Mouse (Mus musculus) liver, adult 2 months (tissue): Measurements from ENCODE around the gene Map3k7cl. TPM values are rescaled to one million over a fixed set of nuclear protein-coding genes. Genes with fewer than 3 reads are reported as not detected.

ENCODE experiments used
- DNase-seq: peaks from one replicate; pipeline ENCODE4 v3.0.0-alpha.2; 2011; ENCODE audit warnings: low read depth, low spot score; ENCODE audit errors: extremely low read depth
- H3K27ac ChIP-seq: fragments of 200-500 bp; replicated peaks from 2 replicates; pipeline ENCODE4 v1.5.1; 2012; ENCODE audit warnings: low read depth, mild to moderate bottlenecking, control low read depth, inconsistent platforms, low read length; ENCODE audit not compliant: insufficient read depth
- H3K27me3 ChIP-seq: fragments of 200-500 bp; 2 replicates; pipeline ENCODE4 v1.6.1; 2012; ENCODE audit warnings: mild to moderate bottlenecking, moderate library complexity, low read length, inconsistent platforms; ENCODE audit not compliant: control insufficient read depth, insufficient read depth
- H3K36me3 ChIP-seq: fragments of 200-500 bp; 2 replicates; pipeline ENCODE4 v1.6.1; 2012; ENCODE audit warnings: low read length, inconsistent platforms; ENCODE audit not compliant: control insufficient read depth, insufficient read depth
- H3K4me1 ChIP-seq: fragments of 200-500 bp; 2 replicates; pipeline ENCODE4 v1.6.1; 2011; ENCODE audit warnings: low read length; ENCODE audit not compliant: control insufficient read depth, insufficient read depth
- H3K4me3 ChIP-seq: fragments of 200-500 bp; 2 replicates; pipeline ENCODE4 v1.5.1; 2011; ENCODE audit warnings: low read depth, mild to moderate bottlenecking, control low read depth, low read length, moderate library complexity; ENCODE audit not compliant: insufficient read depth
- H3K79me2 ChIP-seq: fragments of 200-500 bp; 2 replicates; pipeline ENCODE4 v1.6.1; 2012; ENCODE audit warnings: inconsistent platforms, mild to moderate bottlenecking, low read length, moderate library complexity; ENCODE audit not compliant: control insufficient read depth, insufficient read depth
- H3K9ac ChIP-seq: fragments of 200-500 bp; 2 replicates; pipeline ENCODE4 v1.6.1; 2012; ENCODE audit warnings: low read depth, mild to moderate bottlenecking, control low read depth, inconsistent platforms, low read length
- CTCF ChIP-seq: fragments of 200-500 bp; IDR thresholded peaks from 2 replicates; pipeline ENCODE4 v1.5.1; 2011; ENCODE audit warnings: low read depth, low read length, control low read depth
- POLR2A ChIP-seq: fragments of 200-500 bp; IDR thresholded peaks from 2 replicates; pipeline ENCODE4 v1.6.1; 2011; ENCODE audit warnings: low read length, control low read depth; ENCODE audit not compliant: insufficient read depth; ENCODE audit errors: extremely low read depth
- WGBS: fragments of 180-500 bp; shearing (Covaris S2); methylation state at CpG from one replicate; pipeline ENCODE4 v1.1.7; 2018; 5-methylcytosine and 5-hydroxymethylcytosine counted together
- polyA plus RNA-seq: library from polyadenylated mRNA; depleted of rRNA; stranded (reverse); fragments of >200 nt; gene quantifications from 2 replicates; pipeline ENCODE4 v1.2.3, GENCODE M21; 2012
- total RNA-seq: library from RNA; depleted of rRNA; stranded (reverse); fragments of >200 nt; gene quantifications from 2 replicates; pipeline ENCODE4 v1.2.3, GENCODE M21; 2014

Gene Map3k7cl
- total and polyA plus RNA-seq, 2 experiments, result not detected

DNA sequence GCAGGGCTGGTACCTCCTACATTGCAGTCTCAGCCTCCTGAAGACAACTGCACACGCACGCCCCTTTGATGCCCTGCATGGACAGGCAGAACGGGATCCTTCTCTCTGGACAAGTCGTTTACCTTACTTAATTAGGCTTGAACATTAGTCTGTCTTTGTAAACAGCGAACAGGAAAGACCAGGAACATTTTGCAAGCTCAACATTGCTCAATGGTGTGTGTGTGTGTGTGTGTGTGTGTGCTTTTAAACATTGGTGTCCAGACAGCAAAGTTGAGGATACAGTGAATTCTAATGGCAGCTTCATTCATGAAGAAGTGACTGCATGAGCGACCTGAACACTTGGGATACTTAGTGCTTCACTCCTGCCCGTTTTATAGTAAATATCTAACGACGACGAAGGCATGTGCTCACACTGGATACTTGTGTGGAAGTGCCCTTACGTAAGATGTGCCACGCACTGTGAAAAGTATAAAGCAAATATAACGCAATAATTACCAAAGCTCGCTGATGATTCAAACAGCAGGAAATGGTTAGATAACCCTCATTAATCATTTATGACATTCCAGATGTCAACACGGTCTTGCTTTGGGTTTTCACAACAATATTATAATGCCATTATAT, 59.2 kb downstream of the Map3k7cl start:
- H3K4me1 ChIP-seq, result peaks cover 4% of the 10 kb centered on the region; the same call in 1 of the 2 replicates
- H3K36me3 ChIP-seq, result no peaks in the 10 kb centered on the region
- no peaks in the 10 kb centered on the region for H3K27me3 ChIP-seq
- H3K9ac ChIP-seq, result peak overlapping the region; percentile 49
- DNase-seq, result peak; percentile 97
- H3K4me3 ChIP-seq, result peak overlapping the region; percentile 19; the same call in 1 of the 2 replicates
- H3K27ac ChIP-seq, result peak overlapping the region; percentile 80
- TF ChIP-seq POLR2A (no peak), CTCF (no peak)
- 8% methylated on average over 15 of the region's 15 CpGs for WGBS
- H3K79me2 ChIP-seq, result no peaks in the 10 kb centered on the region

DNA sequence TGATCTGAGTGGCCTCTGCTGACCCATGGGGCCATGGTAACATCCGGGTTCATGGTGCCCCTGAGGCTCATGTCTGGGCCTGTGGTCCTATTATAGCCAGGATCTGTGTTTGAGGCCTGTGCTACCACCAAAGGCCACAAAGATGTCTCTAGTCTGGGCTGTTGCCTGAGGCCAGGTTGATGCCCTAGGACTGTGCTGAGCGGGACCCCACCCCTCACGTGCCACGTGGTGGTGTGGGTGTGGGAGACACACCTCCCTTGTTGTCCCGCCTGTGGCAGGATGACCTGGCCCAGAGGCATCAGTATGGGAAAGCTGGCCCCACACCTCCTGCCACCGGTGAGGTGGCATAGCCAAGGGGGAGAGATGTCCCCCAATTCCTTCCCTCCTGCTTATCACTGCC, 64.2 kb downstream of the Map3k7cl start:
- Histone ChIP-seq H3K4me3 (no peak overlapping the region), H3K9ac (no peak overlapping the region), H3K79me2 (no peaks in the 10 kb centered on the region), H3K36me3 (no peaks in the 10 kb centered on the region), H3K27ac (no peak overlapping the region), H3K4me1 (peaks cover 2% of the 10 kb centered on the region; the same call in 1 of the 2 replicates), H3K27me3 (no peaks in the 10 kb centered on the region)
- TF ChIP-seq CTCF (no peak), POLR2A (no peak)
- 86% methylated on average over 6 of the region's 6 CpGs for WGBS
- no peak for DNase-seq

DNA sequence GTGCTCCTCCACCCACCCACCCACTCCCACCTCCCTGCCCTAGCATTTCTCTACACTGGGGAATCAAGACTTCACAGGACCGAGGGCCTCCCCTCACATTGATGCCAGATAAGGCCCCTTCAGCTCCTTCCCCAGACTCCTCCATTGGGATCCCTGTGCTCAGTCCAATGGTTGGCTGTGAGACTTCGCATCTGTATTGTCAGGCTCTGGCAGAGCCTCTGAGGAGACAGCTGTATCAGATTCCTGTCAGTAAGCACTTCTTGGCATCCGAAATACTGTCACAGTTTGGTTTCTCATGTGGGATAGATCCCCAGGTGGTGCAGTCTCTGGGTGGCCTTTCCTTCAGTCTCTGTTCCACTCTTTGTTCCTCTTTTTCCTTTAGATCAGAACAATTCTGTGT, 68.1 kb downstream of the Map3k7cl start:
- WGBS, result 93% methylated on average over 3 of the region's 3 CpGs
- no peak for DNase-seq

DNA sequence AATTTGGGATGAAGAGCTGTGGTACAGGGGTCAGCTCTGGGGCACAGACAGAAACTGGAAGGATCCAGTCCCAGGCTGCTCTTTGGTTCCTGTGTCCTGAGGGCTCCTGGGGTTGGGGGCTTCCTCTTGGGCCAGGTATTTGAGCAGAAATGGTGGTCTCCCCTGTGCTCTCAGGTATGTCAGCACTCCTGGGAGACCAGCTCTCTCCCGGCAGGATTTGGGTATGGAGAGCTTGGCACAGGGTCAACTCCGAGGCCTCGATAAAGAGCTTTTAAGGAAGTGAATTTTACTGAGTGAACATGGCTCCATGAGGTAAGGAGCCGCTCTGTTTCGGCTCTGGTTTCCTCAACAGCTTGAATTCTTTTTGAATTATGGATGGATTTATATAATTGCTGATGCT, 70.8 kb downstream of the Map3k7cl start:
- TF ChIP-seq POLR2A (no peak), CTCF (no peak)
- Histone ChIP-seq H3K27ac (no peak overlapping the region), H3K36me3 (no peaks in the 10 kb centered on the region), H3K9ac (no peak overlapping the region), H3K27me3 (no peaks in the 10 kb centered on the region), H3K4me3 (no peak overlapping the region), H3K4me1 (peaks cover 6% of the 10 kb centered on the region), H3K79me2 (no peaks in the 10 kb centered on the region)
- WGBS, result 85% methylated on average over 5 of the region's 5 CpGs
- DNase-seq, result no peak

More for the DNA sequence above, 68.1 kb downstream of the Map3k7cl start:
- H3K79me2 ChIP-seq, result no peaks in the 10 kb centered on the region
- no peaks in the 10 kb centered on the region for H3K36me3 ChIP-seq
- no peak overlapping the region for H3K27ac ChIP-seq
- H3K9ac ChIP-seq, result no peak overlapping the region
- TF ChIP-seq CTCF (no peak), POLR2A (no peak)
- no peaks in the 10 kb centered on the region for H3K27me3 ChIP-seq
- no peaks in the 10 kb centered on the region for H3K4me1 ChIP-seq
- no peak overlapping the region for H3K4me3 ChIP-seq

DNA sequence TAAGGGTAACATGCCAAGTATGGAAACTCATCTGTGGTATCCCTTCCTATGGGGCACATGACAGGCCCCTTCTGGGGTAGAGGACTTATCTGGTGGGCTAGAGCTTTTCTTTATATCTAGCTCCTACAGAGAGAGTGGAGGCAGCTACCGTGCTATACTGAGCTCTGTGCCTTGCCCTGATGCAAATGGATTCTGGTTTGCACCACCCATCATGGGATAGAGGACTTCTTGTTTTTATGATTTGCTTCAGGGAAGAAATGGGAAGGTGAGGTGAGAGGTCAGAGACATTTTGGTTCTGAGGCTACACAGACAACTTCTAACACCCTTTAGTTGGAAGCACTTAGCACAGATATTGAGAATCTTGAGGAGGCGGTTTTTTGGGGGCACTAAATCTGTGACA, 71.8 kb downstream of the Map3k7cl start:
- no peak overlapping the region for H3K9ac ChIP-seq
- H3K4me3 ChIP-seq, result no peak overlapping the region
- WGBS, result 87% methylated on average over 2 of the region's 2 CpGs
- DNase-seq, result peak; percentile 15
- no peaks in the 10 kb centered on the region for H3K27me3 ChIP-seq
- no peak overlapping the region for H3K27ac ChIP-seq
- no peaks in the 10 kb centered on the region for H3K79me2 ChIP-seq
- TF ChIP-seq POLR2A (no peak), CTCF (no peak)
- H3K4me1 ChIP-seq, result peaks cover 6% of the 10 kb centered on the region
- no peaks in the 10 kb centered on the region for H3K36me3 ChIP-seq

DNA sequence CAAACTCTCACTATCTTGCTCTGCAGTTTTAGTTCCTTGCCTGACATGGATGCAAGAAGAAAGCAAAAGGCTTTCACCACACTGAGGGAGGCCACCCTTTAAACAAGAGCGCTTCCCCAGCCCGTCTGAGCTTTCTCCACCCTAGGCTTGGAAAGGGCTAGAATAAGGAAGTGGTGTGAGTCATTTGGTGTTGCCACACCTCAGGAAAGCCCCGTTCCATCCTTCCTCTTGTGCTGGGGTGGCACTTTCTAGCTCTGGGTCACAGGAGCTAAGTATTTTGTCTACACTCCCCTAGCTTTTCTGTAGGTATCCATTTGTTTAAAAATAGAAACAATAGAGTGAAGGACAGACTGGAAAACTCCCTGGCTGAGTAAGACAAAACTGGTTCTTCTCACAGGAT, 72.2 kb downstream of the Map3k7cl start:
- no peak for TF ChIP-seq POLR2A
- TF ChIP-seq CTCF, result no peak
- no peak overlapping the region for H3K27ac ChIP-seq
- no peaks in the 10 kb centered on the region for H3K36me3 ChIP-seq
- WGBS, result 70% methylated on average over 3 of the region's 3 CpGs
- no peak overlapping the region for H3K9ac ChIP-seq
- H3K79me2 ChIP-seq, result no peaks in the 10 kb centered on the region
- peak; percentile 40 for DNase-seq
- H3K4me1 ChIP-seq, result peaks cover 6% of the 10 kb centered on the region
- H3K4me3 ChIP-seq, result no peak overlapping the region
- H3K27me3 ChIP-seq, result no peaks in the 10 kb centered on the region
